Mouse (Mus musculus) midbrain, postnatal 0 days (tissue): ENCODE data around the gene Zdhhc7. TPM values are rescaled to one million over a fixed set of nuclear protein-coding genes. Genes with fewer than 3 reads are reported as not detected.

Experiments used
- ATAC-seq: fragments of 200-750 bp; cut with Nextera tagmentation; 2 replicates; pipeline ENCODE4 v1.8.0; 2017; ENCODE audit warnings: moderate number of reproducible peaks, mild to moderate bottlenecking, moderate TSS enrichment, moderate library complexity; ENCODE audit not compliant: low FRiP score
- DNase-seq: peaks from one replicate; pipeline ENCODE4 v3.0.0-alpha.2; 2015; ENCODE audit warnings: low spot score
- H3K27ac ChIP-seq: fragments of 300-500 bp; sonication (generic); 2 replicates; pipeline ENCODE4 v1.5.1; 2014; ENCODE audit warnings: low read depth, mild to moderate bottlenecking, low read length, mixed read lengths
- H3K27me3 ChIP-seq: fragments of 300-500 bp; sonication (generic); 2 replicates; pipeline ENCODE4 v1.6.1; 2014; ENCODE audit warnings: low read length, control low read depth, mixed read lengths; ENCODE audit not compliant: insufficient read depth
- H3K36me3 ChIP-seq: fragments of 300-500 bp; sonication (generic); 2 replicates; pipeline ENCODE4 v1.6.1; 2014; ENCODE audit warnings: low read length, control low read depth, mixed read lengths; ENCODE audit not compliant: insufficient read depth
- H3K4me1 ChIP-seq: fragments of 300-500 bp; sonication (generic); 2 replicates; pipeline ENCODE4 v1.6.1; 2014; ENCODE audit warnings: mild to moderate bottlenecking, control low read depth, antibody characterized with exemption, low read length, mixed read lengths; ENCODE audit not compliant: insufficient read depth
- H3K4me2 ChIP-seq: fragments of 300-500 bp; sonication (generic); 2 replicates; pipeline ENCODE4 v1.6.1; 2014; ENCODE audit warnings: low read depth, mild to moderate bottlenecking, low read length, mixed read lengths; ENCODE audit not compliant: poor library complexity, severe bottlenecking
- H3K4me3 ChIP-seq: fragments of 300-500 bp; sonication (generic); 2 replicates; pipeline ENCODE4 v1.5.1; 2014; ENCODE audit warnings: low read depth, mild to moderate bottlenecking, low read length, moderate library complexity
- H3K9ac ChIP-seq: fragments of 300-500 bp; sonication (generic); replicated peaks from 2 replicates; pipeline ENCODE4 v1.6.1; 2014; ENCODE audit warnings: mild to moderate bottlenecking, low read length, moderate library complexity, mixed read lengths; ENCODE audit not compliant: poor library complexity, severe bottlenecking
- H3K9me3 ChIP-seq: fragments of 300-500 bp; sonication (generic); 2 replicates; pipeline ENCODE4 v1.6.1; 2016; ENCODE audit warnings: low read length, control low read depth
- CTCF ChIP-seq: IDR thresholded peaks from 2 replicates; pipeline ENCODE4 v1.5.1; 2016; ENCODE audit warnings: antibody characterized with exemption, mild to moderate bottlenecking
- WGBS: fragments of 180-500 bp; shearing (Covaris S2); extraction: QIAGEN DNeasy Blood & Tissue Kit; methylation state at CpG from one replicate; pipeline ENCODE4 v1.1.7; 2014; 5-methylcytosine and 5-hydroxymethylcytosine counted together
- polyA plus RNA-seq: library from polyadenylated mRNA; unstranded; fragments of >200 nt; fragmentation: Nextera tagmentation; extraction: Ambion mirVana; gene quantifications from 2 replicates; pipeline ENCODE4 v1.2.1, GENCODE M21; 2015
- total RNA-seq: library from RNA; depleted of rRNA; stranded (reverse); fragments of >200 nt; gene quantifications from 2 replicates; pipeline ENCODE4 v1.2.3, GENCODE M21; 2014

The Zdhhc7 gene
- total and polyA plus RNA-seq, 2 experiments from 2014 or later, result 24.6 to 40.8 TPM

DNA sequence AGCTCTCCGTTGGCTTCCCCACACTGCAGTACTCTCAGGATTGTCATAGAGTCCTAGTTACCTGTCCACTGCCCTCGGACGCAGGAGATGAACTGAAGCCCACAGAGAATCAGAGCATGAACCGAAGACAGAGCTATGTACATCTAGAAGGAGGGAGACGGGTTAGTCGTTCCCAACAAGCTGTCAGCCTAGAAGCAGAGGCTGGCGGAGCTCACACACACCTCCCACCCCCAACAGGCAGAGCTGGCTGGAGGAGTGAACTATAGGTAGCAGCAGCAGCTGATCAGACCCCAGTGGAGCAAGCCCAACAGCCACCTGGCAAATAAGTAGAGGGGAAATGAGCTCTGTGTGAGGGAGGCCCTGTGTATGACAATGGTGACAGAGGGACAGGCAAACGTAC is 16.5 kb downstream of the Zdhhc7 start:
- WGBS, result 96% methylated on average over 8 of the region's 8 CpGs
- H3K36me3 ChIP-seq, result peaks cover 74% of the 10 kb centered on the region
- no peaks in the 10 kb centered on the region for H3K4me1 ChIP-seq
- no peaks in the 10 kb centered on the region for H3K27me3 ChIP-seq
- H3K4me3 ChIP-seq, result no peak overlapping the region
- H3K27ac ChIP-seq, result no peak overlapping the region
- TF ChIP-seq CTCF, result no peak
- ATAC-seq (no peak), DNase-seq (no peak)
- no peak overlapping the region for H3K4me2 ChIP-seq
- H3K9ac ChIP-seq, result no peak overlapping the region
- no peaks in the 10 kb centered on the region for H3K9me3 ChIP-seq

DNA sequence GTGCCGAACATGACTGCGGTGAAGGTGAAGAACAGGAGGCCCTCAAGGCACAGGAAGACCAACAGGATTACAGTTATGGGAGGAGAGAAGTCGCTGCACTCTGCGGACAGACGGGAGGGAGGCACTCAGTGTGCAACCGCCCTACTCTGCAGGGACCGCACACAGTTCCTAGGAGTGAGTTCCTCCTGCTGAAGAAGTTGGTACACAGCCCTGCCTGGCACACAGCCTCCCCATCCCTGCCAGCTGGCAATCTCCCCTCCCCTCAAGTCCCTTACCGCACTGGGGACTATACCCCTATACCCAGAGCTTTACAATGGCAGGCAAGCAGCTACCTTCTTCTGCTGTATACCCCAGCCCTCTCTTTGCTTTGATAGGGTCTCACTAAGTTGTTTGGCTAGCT is 18.0 kb downstream of the Zdhhc7 start:
- no peak overlapping the region for H3K4me2 ChIP-seq
- peaks cover 68% of the 10 kb centered on the region for H3K36me3 ChIP-seq
- H3K27me3 ChIP-seq, result no peaks in the 10 kb centered on the region
- DNase-seq, result peak; percentile 44
- no peak for ATAC-seq
- H3K9ac ChIP-seq, result no peak overlapping the region
- H3K4me1 ChIP-seq, result no peaks in the 10 kb centered on the region
- H3K9me3 ChIP-seq, result no peaks in the 10 kb centered on the region
- 90% methylated on average over 8 of the region's 8 CpGs for WGBS
- no peak overlapping the region for H3K4me3 ChIP-seq
- no peak overlapping the region for H3K27ac ChIP-seq
- no peak for TF ChIP-seq CTCF

DNA sequence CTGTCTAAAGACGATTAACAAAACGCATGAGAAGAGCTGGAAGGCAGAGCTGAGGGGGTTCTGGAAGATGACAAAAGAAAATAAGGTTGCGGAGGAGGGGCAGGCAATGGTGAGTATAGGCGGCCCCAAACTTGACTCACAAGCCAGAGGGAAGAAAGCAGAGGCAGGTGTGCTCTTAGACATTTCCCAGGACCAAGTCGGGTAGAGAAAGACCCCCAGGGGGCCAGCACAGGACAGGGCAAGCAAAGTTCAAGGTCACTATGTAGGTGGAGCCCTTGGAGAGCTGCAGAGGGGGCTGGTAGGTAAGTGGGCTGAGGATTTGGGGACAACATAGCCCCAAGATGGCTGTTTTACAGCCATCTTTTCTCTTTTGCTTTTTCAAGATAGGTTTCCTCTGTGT is 21.9 kb downstream of the Zdhhc7 start:
- DNase-seq (no peak), ATAC-seq (no peak)
- H3K9me3 ChIP-seq, result no peaks in the 10 kb centered on the region
- H3K9ac ChIP-seq, result no peak overlapping the region
- H3K4me3 ChIP-seq, result no peak overlapping the region
- H3K4me1 ChIP-seq, result no peaks in the 10 kb centered on the region
- no peaks in the 10 kb centered on the region for H3K27me3 ChIP-seq
- H3K27ac ChIP-seq, result no peak overlapping the region
- TF ChIP-seq CTCF, result no peak
- no peak overlapping the region for H3K4me2 ChIP-seq
- WGBS, result 65% methylated on average over 5 of the region's 5 CpGs
- peaks cover 32% of the 10 kb centered on the region for H3K36me3 ChIP-seq

DNA sequence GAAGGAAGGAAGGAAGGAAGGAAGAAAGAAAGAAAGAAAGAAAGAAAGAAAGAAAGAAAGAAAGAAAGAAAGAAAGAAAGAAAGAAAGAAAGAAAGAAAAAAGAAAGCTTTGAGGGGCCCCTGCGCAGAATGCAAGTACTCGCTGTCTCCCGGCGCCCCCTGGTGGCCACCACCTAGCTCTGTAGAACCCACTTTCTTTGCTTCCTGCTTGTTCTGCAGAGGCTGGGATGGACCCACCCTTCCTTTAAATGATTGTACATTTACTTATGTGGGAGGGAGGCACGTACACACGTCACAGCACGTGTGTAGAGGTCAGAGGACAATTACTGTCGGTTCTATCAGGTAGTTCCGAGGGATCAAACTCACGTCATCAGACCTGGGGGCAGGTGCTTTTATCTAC is 23.2 kb downstream of the Zdhhc7 start:
- Histone ChIP-seq H3K9ac (no peak overlapping the region), H3K27me3 (no peaks in the 10 kb centered on the region), H3K4me3 (no peak overlapping the region), H3K36me3 (peaks cover 24% of the 10 kb centered on the region), H3K4me1 (no peaks in the 10 kb centered on the region), H3K27ac (no peak overlapping the region), H3K4me2 (no peak overlapping the region), H3K9me3 (no peaks in the 10 kb centered on the region)
- TF ChIP-seq CTCF, result peak; percentile 84
- 12% methylated on average over 10 of the region's 10 CpGs for whole genome bisulfite sequencing
- ATAC-seq (peak; percentile 29; the same call in 1 of the 2 replicates), DNase-seq (peak; percentile 78)

DNA sequence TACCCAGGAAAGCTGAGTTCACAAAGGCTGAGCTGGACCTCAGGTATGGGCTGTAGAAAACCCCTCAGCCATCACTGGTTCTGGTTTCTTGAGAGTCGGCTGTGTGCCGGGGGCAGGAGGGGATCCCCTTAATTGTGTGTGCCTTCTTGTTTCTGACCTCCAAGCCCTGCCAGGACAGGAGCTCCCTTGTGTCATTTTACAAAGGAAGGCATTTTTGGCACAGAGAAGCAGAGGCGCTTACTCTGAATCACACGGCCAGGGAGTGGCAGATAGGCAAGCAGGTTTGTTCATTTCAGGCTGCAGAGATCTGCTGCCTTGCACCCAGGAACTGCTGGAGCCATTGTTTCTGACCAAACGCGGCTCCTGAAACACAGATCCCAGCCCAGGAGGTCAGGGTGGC is 25.9 kb downstream of the Zdhhc7 start:
- H3K27me3 ChIP-seq, result no peaks in the 10 kb centered on the region
- 41% methylated on average over 6 of the region's 6 CpGs for WGBS
- H3K9ac ChIP-seq, result no peak overlapping the region
- H3K9me3 ChIP-seq, result no peaks in the 10 kb centered on the region
- H3K27ac ChIP-seq, result no peak overlapping the region
- no peak overlapping the region for H3K4me3 ChIP-seq
- no peak overlapping the region for H3K4me2 ChIP-seq
- no peaks in the 10 kb centered on the region for H3K4me1 ChIP-seq
- ATAC-seq (no peak), DNase-seq (no peak)
- H3K36me3 ChIP-seq, result no peaks in the 10 kb centered on the region
- TF ChIP-seq CTCF, result no peak

DNA sequence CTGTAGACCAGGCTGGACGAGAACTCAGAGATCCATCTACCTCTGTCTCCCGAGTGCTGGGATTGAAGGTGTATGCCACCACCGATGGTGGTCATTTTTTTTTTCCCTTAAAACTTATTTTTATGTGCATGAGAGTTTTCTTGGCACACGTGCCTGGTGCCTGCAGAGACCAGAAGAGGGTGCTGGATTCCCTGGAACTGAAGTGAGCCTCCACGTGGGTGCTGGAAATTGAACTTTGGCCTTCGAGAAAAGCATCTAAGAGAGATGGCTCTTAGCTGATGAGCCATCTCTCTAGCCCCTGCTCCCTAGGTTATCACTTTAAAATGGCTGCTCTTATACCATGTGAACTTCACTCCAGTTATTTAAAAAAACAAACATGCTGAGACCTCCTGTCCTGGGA is 26.8 kb downstream of the Zdhhc7 start:
- H3K4me3 ChIP-seq, result no peak overlapping the region
- H3K36me3 ChIP-seq, result no peaks in the 10 kb centered on the region
- no peak for ATAC-seq
- H3K4me1 ChIP-seq, result no peaks in the 10 kb centered on the region
- 72% methylated on average over 6 of the region's 6 CpGs for WGBS
- no peaks in the 10 kb centered on the region for H3K27me3 ChIP-seq
- H3K4me2 ChIP-seq, result no peak overlapping the region
- no peak overlapping the region for H3K9ac ChIP-seq
- TF ChIP-seq CTCF, result no peak
- no peaks in the 10 kb centered on the region for H3K9me3 ChIP-seq
- no peak for DNase-seq
- no peak overlapping the region for H3K27ac ChIP-seq

DNA sequence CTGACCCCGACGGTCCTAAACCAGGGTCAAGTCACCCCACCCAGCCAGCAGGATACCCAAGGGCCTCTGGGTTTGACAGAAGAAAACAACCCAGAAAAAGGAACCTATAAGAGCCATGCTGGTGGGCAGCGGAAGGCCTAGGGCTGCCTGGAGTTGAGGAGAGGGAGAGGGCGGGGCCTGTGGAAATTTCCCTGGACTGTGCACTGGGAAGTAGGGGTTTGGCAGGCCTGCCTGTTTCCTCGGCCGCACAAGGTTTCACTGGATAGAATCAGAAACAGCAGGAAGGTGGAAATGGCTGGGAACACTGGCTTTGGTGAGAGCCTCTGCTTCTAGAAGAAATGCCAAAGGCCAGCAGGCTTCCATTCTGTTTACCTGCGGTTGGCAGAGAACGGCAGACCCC is 28.5 kb downstream of the Zdhhc7 start:
- no peak overlapping the region for H3K9ac ChIP-seq
- no peaks in the 10 kb centered on the region for H3K27me3 ChIP-seq
- no peak overlapping the region for H3K4me2 ChIP-seq
- H3K27ac ChIP-seq, result no peak overlapping the region
- ATAC-seq (no peak), DNase-seq (no peak)
- no peak for TF ChIP-seq CTCF
- H3K4me3 ChIP-seq, result no peak overlapping the region
- H3K4me1 ChIP-seq, result no peaks in the 10 kb centered on the region
- WGBS, result 86% methylated on average over 8 of the region's 8 CpGs
- H3K36me3 ChIP-seq, result no peaks in the 10 kb centered on the region
- H3K9me3 ChIP-seq, result no peaks in the 10 kb centered on the region
